Mouse (Mus musculus): ENCODE measurements around the gene Msi2. TPM values are rescaled to one million over a fixed set of nuclear protein-coding genes. Genes with fewer than 3 reads are reported as not detected.

Gene Msi2
- polyA plus RNA-seq, 1 experiment from 2014 or later: 10.9 TPM

GRCm38 (mm10) chr11:88628676-88629075, 89.6 kb downstream of the Msi2 start:
- H3K4me3 ChIP-seq (replicated peaks): no peak overlapping the region
- peaks cover 32% of the 10 kb centered on the region for H3K4me1 ChIP-seq (replicated peaks)
- no peak overlapping the region for H3K9ac ChIP-seq
- no peaks in the 10 kb centered on the region for H3K9me3 ChIP-seq
- 47% methylated on average over 3 of the region's 3 CpGs for whole genome bisulfite sequencing
- no peak; the same call in 1 of the 2 replicates for ATAC-seq
- no peaks in the 10 kb centered on the region for H3K36me3 ChIP-seq
- no peaks in the 10 kb centered on the region for H3K27me3 ChIP-seq (replicated peaks)
- no peak overlapping the region; the same call in 1 of the 2 replicates for H3K27ac ChIP-seq
- H3K4me2 ChIP-seq (replicated peaks): no peak overlapping the region

GRCm38 (mm10) chr11:88627327-88627726, 91.0 kb downstream of the Msi2 start:
- H3K4me1 ChIP-seq (replicated peaks): peaks cover 39% of the 10 kb centered on the region
- no peak overlapping the region for H3K9ac ChIP-seq
- H3K27me3 ChIP-seq (replicated peaks): no peaks in the 10 kb centered on the region
- WGBS: 61% methylated on average over 7 of the region's 7 CpGs
- ATAC-seq: no peak
- no peak overlapping the region for H3K27ac ChIP-seq
- no peaks in the 10 kb centered on the region for H3K9me3 ChIP-seq
- H3K4me2 ChIP-seq (replicated peaks): no peak overlapping the region
- H3K4me3 ChIP-seq (replicated peaks): no peak overlapping the region
- no peaks in the 10 kb centered on the region for H3K36me3 ChIP-seq

- Histone ChIP-seq H3K4me3 (replicated peaks) (no peak overlapping the region), H3K9me3 (no peaks in the 10 kb centered on the region), H3K9ac (no peak overlapping the region), H3K27me3 (replicated peaks) (no peaks in the 10 kb centered on the region), H3K36me3 (no peaks in the 10 kb centered on the region), H3K4me1 (replicated peaks) (peaks cover 43% of the 10 kb centered on the region), H3K27ac (no peak overlapping the region), H3K4me2 (replicated peaks) (no peak overlapping the region)
- WGBS: 81% methylated on average over 8 of the region's 8 CpGs
- no peak for ATAC-seq
Observed at GRCm38 (mm10) chr11:88626576-88626975, 91.7 kb downstream of the Msi2 start.

DNA sequence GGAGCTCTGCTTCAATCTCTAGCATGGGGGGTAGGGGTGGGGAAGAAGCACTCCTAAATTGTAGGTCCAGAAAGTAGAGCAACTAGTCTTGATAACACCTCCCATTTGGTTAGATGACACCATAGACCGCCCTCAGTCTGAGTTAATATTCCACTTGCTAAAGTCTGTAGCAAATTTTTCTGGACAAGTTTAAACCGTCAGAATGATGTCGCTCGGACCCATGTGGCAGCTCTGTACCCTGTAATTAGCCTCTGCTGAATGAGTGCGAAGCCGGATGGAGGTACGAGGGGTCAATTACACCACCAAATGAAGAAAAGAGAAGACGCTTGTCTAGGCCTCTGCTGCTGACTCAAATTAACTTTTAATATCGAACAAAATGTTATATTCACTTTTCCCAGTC, 92.3 kb downstream of the Msi2 start:
- H3K9me3 ChIP-seq: no peaks in the 10 kb centered on the region
- no peak overlapping the region for H3K4me2 ChIP-seq (replicated peaks)
- 77% methylated on average over 9 of the region's 9 CpGs for WGBS
- H3K27me3 ChIP-seq (replicated peaks): no peaks in the 10 kb centered on the region
- no peak overlapping the region for H3K4me3 ChIP-seq (replicated peaks)
- H3K27ac ChIP-seq: no peak overlapping the region
- H3K36me3 ChIP-seq: no peaks in the 10 kb centered on the region
- peaks cover 43% of the 10 kb centered on the region for H3K4me1 ChIP-seq (replicated peaks)
- H3K9ac ChIP-seq: no peak overlapping the region
- ATAC-seq: no peak

GRCm38 (mm10) chr11:88625063-88625462, 93.2 kb downstream of the Msi2 start:
- H3K27me3 ChIP-seq (replicated peaks): no peaks in the 10 kb centered on the region
- no peak overlapping the region; the same call in 1 of the 2 replicates for H3K27ac ChIP-seq
- ATAC-seq: no peak
- no peaks in the 10 kb centered on the region for H3K9me3 ChIP-seq
- peaks cover 50% of the 10 kb centered on the region for H3K4me1 ChIP-seq (replicated peaks)
- 53% methylated on average over 14 of the region's 14 CpGs for WGBS
- H3K36me3 ChIP-seq: no peaks in the 10 kb centered on the region
- H3K9ac ChIP-seq: no peak overlapping the region
- no peak overlapping the region for H3K4me2 ChIP-seq (replicated peaks)
- no peak overlapping the region for H3K4me3 ChIP-seq (replicated peaks)

DNA sequence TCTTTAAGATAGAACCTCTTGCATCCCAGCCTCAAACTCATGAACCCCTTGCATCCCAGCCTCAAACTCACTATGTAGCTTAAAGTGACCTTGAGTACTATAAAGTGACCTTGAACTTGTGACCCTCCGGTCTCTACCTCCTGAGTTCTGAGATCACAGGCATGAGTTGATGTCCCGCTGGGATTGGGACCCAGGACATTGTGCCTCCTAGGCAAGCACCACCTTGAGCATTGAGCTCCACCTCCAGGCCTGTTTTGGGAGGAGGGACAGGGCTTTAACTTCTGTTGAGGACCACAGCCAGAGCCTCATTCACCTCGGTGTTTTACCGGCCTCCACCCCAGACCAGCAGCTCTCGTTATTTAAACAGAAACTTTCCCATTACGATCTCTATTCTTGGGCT, 93.7 kb downstream of the Msi2 start:
- Histone ChIP-seq H3K27ac (no peak overlapping the region; the same call in 1 of the 2 replicates), H3K9me3 (no peaks in the 10 kb centered on the region), H3K4me3 (replicated peaks) (no peak overlapping the region), H3K4me1 (replicated peaks) (peaks cover 52% of the 10 kb centered on the region), H3K36me3 (no peaks in the 10 kb centered on the region), H3K4me2 (replicated peaks) (no peak overlapping the region), H3K27me3 (replicated peaks) (no peaks in the 10 kb centered on the region), H3K9ac (no peak overlapping the region)
- whole genome bisulfite sequencing: 61% methylated on average over 6 of the region's 6 CpGs
- ATAC-seq: no peak

DNA sequence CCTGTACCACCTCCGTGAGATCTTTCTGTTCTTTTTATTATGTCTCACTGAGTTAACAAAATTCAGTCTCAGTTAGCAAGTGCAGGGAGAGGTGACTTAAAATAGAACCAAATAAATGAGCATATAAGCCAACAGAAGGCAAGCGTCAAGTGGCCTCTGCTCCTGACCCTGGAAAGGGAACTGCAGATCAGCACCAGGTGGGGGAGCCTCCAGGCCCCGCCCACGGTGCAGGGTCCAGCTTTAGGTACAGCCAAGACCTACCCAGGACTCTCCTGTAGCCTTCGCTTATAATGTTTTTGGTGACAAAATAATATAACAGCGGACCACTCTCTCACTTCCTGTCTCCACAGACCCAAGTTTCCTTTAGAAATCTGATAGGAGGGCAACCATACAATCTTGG, 94.6 kb downstream of the Msi2 start:
- peak; percentile 54; the same call in 1 of the 2 replicates for ATAC-seq
- Histone ChIP-seq H3K4me2 (replicated peaks) (no peak overlapping the region), H3K36me3 (no peaks in the 10 kb centered on the region), H3K9me3 (no peaks in the 10 kb centered on the region), H3K4me1 (replicated peaks) (peaks cover 53% of the 10 kb centered on the region), H3K27me3 (replicated peaks) (no peaks in the 10 kb centered on the region), H3K4me3 (replicated peaks) (no peak overlapping the region), H3K9ac (no peak overlapping the region), H3K27ac (no peak overlapping the region)
- WGBS: 71% methylated on average over 6 of the region's 6 CpGs

DNA sequence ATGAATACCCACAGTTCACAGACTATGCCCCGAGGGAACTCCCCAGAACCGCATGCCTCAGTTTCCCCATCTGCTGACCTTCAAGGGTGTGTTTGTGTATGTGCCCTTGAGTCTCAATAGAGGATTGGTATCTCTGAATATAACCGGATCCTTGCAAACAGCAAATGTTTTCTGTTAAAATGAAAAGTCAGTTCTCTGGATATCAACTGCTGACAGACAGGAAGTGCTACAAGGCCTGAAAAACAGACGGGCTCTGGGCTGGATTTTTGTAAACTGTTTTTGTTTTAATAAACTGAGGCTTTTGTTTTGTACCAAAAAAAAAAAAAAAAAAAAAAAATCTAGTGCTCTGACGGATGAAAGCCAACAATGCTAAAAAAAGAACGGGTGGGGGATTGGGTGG, 95.8 kb downstream of the Msi2 start:
- Histone ChIP-seq H3K27ac (no peak overlapping the region), H3K9ac (no peak overlapping the region), H3K4me3 (replicated peaks) (no peak overlapping the region), H3K27me3 (replicated peaks) (no peaks in the 10 kb centered on the region), H3K4me2 (replicated peaks) (no peak overlapping the region), H3K36me3 (no peaks in the 10 kb centered on the region), H3K4me1 (replicated peaks) (peaks cover 62% of the 10 kb centered on the region), H3K9me3 (no peaks in the 10 kb centered on the region)
- no peak for ATAC-seq
- 43% methylated on average over 6 of the region's 6 CpGs for WGBS

- Histone ChIP-seq H3K9me3 (no peaks in the 10 kb centered on the region), H3K27ac (no peak overlapping the region), H3K4me3 (replicated peaks) (no peak overlapping the region), H3K4me1 (replicated peaks) (peaks cover 57% of the 10 kb centered on the region), H3K27me3 (replicated peaks) (no peaks in the 10 kb centered on the region), H3K4me2 (replicated peaks) (no peak overlapping the region), H3K9ac (no peak overlapping the region), H3K36me3 (no peaks in the 10 kb centered on the region)
- ATAC-seq: no peak
- 67% methylated on average over 4 of the region's 4 CpGs for WGBS
Observed at GRCm38 (mm10) chr11:88621789-88622188, 96.5 kb downstream of the Msi2 start.

DNA sequence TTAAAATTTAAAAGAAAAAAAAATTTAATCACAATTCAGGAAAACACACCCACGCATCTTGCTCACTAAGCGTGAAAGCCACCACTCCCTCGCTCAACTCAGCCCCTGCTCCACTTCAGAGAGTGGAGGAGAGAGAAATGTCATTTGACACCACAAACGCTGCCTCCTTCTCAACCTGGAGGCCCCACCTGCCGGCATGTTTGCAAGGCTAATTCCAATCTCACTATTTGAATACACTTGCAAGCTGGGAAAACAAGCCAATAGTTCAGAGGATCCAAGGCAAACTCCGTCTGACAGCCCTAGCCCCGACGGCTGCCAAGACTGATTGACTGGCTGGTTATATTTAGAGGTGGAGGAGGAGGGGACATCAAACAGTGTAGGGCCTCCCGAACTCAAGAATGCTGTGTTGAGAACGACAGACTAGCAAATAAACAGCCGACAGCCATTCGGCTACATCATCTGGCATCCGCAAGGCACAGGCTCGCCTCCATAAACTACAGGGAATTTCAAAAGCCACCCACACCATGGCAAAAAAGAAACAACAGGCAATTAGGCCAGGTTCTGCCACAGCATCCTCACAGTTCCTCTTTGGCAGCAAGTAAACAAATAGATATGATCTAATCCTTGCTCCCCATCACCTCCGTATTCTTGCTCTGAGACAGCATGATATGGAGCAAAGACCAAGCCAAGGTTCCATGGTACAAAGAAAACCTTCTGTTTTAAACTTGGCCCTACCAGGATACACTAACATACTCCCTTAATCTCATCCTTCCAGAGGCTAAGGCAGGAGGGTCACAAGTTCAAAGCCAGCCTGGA, 97.9 kb downstream of the Msi2 start:
- Histone ChIP-seq H3K27me3 (replicated peaks) (no peaks in the 10 kb centered on the region), H3K4me3 (replicated peaks) (no peak overlapping the region), H3K36me3 (no peaks in the 10 kb centered on the region), H3K4me2 (replicated peaks) (no peak overlapping the region), H3K9me3 (no peaks in the 10 kb centered on the region), H3K27ac (peak overlapping the region; percentile 41), H3K9ac (no peak overlapping the region), H3K4me1 (replicated peaks) (peaks cover 56% of the 10 kb centered on the region)
- no peak for ATAC-seq
- WGBS: 26% methylated on average over 15 of the region's 15 CpGs

- Histone ChIP-seq H3K27me3 (replicated peaks) (no peaks in the 10 kb centered on the region), H3K4me1 (replicated peaks) (peaks cover 56% of the 10 kb centered on the region), H3K9ac (no peak overlapping the region), H3K9me3 (no peaks in the 10 kb centered on the region), H3K36me3 (no peaks in the 10 kb centered on the region), H3K4me2 (replicated peaks) (no peak overlapping the region), H3K4me3 (replicated peaks) (no peak overlapping the region), H3K27ac (no peak overlapping the region)
- 59% methylated on average over 9 of the region's 9 CpGs for WGBS
- no peak; the same call in 1 of the 2 replicates for ATAC-seq
Observed at GRCm38 (mm10) chr11:88619468-88620157, 98.7 kb downstream of the Msi2 start.

GRCm38 (mm10) chr11:88618732-88619309, 99.5 kb downstream of the Msi2 start:
- Histone ChIP-seq H3K27me3 (replicated peaks) (no peaks in the 10 kb centered on the region), H3K36me3 (no peaks in the 10 kb centered on the region), H3K9ac (no peak overlapping the region), H3K4me3 (replicated peaks) (no peak overlapping the region), H3K27ac (no peak overlapping the region), H3K9me3 (no peaks in the 10 kb centered on the region), H3K4me1 (replicated peaks) (peaks cover 59% of the 10 kb centered on the region), H3K4me2 (replicated peaks) (no peak overlapping the region)
- peak; percentile 18; the same call in 1 of the 2 replicates for ATAC-seq
- 28% methylated on average over 9 of the region's 9 CpGs for WGBS
